Mouse (Mus musculus) lung, adult 2 months (tissue): ENCODE results near the gene Hemk1. TPM values are rescaled to one million over a fixed set of nuclear protein-coding genes. Genes with fewer than 3 reads are reported as not detected.

Experiments used
- DNase-seq: peaks from one replicate; pipeline ENCODE4 v3.0.0; 2022
- H3K4me1 ChIP-seq: fragments of 200-500 bp; 2 replicates; pipeline ENCODE4 v1.6.1; 2011; ENCODE audit warnings: low read length; ENCODE audit not compliant: control insufficient read depth, insufficient read depth
- H3K4me3 ChIP-seq: fragments of 200-500 bp; replicated peaks from 2 replicates; pipeline ENCODE3; 2011; ENCODE audit warnings: low read depth, mild to moderate bottlenecking, control low read depth, low read length; ENCODE audit errors: extremely low read depth
- CTCF ChIP-seq: fragments of 200-500 bp; IDR thresholded peaks from 2 replicates; pipeline ENCODE4 v1.5.1; 2011; ENCODE audit warnings: mild to moderate bottlenecking, low read length, control low read depth; ENCODE audit not compliant: insufficient read depth
- POLR2A ChIP-seq: fragments of 200-500 bp; IDR thresholded peaks from 2 replicates; pipeline ENCODE4 v1.6.1; 2011; ENCODE audit warnings: low read depth, mild to moderate bottlenecking, control low read depth, low read length, borderline replicate concordance; ENCODE audit errors: extremely low read depth
- WGBS: fragments of 180-500 bp; shearing (Covaris S2); methylation state at CpG from one replicate; pipeline ENCODE4 v1.1.7; 2018; 5-methylcytosine and 5-hydroxymethylcytosine counted together
- polyA plus RNA-seq: library from polyadenylated mRNA; depleted of rRNA; stranded (reverse); fragments of >200 nt; gene quantifications from 2 replicates; pipeline ENCODE4 v1.2.3, GENCODE M21; 2012

Hemk1 gene
- polyA plus RNA-seq, 1 experiment, result 21.0 TPM

DNA sequence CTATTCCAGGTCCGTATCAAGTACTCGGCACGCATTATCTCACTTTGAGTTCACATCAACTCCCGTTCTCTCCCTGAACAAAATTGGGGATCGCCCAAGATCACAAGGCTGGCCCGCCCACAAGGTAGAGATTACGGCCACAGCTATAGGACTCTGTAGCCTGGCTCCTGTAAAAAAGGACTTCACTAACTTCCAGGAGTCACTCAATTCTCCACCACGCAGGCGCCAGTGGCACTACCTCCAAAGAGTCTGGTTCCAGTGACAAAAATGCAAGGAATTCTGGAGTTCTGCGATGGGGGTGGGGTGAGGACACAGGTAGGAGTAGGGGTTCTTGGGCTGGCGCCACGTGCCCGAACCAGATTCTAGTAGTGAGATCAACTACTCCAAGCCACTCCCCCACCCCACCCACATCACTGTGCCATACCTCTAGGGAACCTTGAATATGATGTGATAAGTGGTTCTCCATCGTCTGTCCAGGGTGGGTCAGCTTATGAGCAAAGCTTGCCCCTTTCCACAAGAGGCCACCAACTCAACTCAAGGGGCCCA lies 50.0 kb downstream of the Hemk1 start:
- TF ChIP-seq CTCF, result no peak
- TF ChIP-seq POLR2A, result no peak
- DNase-seq, result no peak
- WGBS, result 77% methylated on average over 14 of the region's 14 CpGs
- Histone ChIP-seq H3K4me1 (peaks cover 5% of the 10 kb centered on the region; the same call in 1 of the 2 replicates), H3K4me3 (no peak overlapping the region)

GRCm38 (mm10) chr9:107287294-107287693 lies 50.9 kb downstream of the Hemk1 start:
- DNase-seq, result no peak
- H3K4me1 ChIP-seq, result peaks cover 5% of the 10 kb centered on the region; the same call in 1 of the 2 replicates
- TF ChIP-seq POLR2A (no peak), CTCF (no peak)
- WGBS, result 42% methylated on average over 2 of the region's 2 CpGs
- no peak overlapping the region for H3K4me3 ChIP-seq

DNA sequence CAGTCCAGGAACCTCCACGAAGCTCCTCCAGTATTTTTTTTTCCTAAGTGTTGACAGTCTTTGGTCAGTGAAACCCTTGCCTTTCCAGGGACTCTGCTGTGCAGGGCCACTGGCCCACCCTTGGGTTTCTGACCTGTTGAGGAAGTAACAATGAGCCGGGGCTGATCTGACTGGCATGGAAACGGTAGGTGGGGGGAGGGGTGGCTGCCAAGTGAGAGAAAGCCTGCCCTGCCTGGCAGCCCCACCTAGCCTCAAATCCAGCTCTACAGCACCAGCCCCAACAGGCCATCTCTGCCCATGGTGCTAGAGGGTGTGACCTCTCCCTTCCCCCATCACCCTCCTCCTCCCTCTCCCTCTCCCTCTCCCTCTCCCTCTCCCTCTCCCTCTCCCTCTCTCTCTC lies 53.1 kb downstream of the Hemk1 start:
- DNase-seq, result peak; percentile 39
- peaks cover 4% of the 10 kb centered on the region for H3K4me1 ChIP-seq
- no peak for TF ChIP-seq CTCF
- TF ChIP-seq POLR2A, result no peak
- 5% methylated on average over 3 of the region's 3 CpGs for WGBS
- no peak overlapping the region for H3K4me3 ChIP-seq

- DNase-seq, result no peak
- Histone ChIP-seq H3K4me3 (no peak overlapping the region), H3K4me1 (peaks cover 18% of the 10 kb centered on the region)
- 67% methylated on average over 9 of the region's 9 CpGs for WGBS
- TF ChIP-seq CTCF, result no peak
- no peak for TF ChIP-seq POLR2A
Observed at GRCm38 (mm10) chr9:107282951-107283350, 55.2 kb downstream of the Hemk1 start.

DNA sequence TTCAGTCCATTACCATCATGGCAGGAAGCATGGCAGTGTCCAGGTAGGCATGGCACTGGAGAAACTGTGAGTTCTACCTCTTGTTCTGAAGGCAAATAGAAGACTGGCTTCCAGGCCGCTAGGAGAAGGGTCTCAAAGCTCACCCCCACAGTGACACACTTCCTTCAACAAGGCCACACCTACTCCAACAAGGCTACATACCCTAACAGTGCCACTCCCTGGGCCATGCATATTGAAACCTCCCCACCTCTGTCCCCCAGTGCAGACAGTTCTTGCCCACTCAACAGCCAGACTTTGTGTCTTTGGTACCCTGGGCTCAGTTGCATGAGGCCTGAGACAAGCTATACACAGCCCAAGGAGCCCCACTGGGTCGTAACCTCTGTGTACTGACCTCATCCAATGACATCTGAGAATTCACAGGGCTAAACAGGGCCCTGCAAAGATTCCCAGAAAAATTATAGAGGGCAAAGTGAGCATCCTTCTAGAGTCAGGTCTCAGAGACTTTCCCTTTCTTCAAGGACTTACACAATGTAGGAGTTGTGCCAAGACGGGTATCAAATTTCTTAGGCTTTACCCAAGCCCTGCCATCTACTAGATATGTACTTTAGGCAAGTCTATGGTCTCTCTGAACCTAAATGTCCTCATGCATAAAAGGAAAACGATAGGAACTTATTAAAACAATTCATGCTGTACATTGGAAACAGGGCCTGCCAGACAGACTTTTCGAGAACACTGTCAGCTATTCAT lies 56.7 kb downstream of the Hemk1 start:
- 75% methylated on average over 5 of the region's 5 CpGs for WGBS
- TF ChIP-seq CTCF (no peak), POLR2A (no peak)
- H3K4me3 ChIP-seq, result no peak overlapping the region
- peaks cover 15% of the 10 kb centered on the region for H3K4me1 ChIP-seq
- no peak for DNase-seq

GRCm38 (mm10) chr9:107280322-107281027 lies 57.7 kb downstream of the Hemk1 start:
- TF ChIP-seq CTCF (no peak), POLR2A (no peak)
- Histone ChIP-seq H3K4me1 (peaks cover 15% of the 10 kb centered on the region), H3K4me3 (no peak overlapping the region)
- WGBS, result 46% methylated on average over 13 of the region's 13 CpGs
- DNase-seq, result no peak

- no peak for DNase-seq
- peak overlapping the region; percentile 28 for H3K4me3 ChIP-seq
Observed at GRCm38 (mm10) chr9:107279378-107280321, 58.5 kb downstream of the Hemk1 start.

GRCm38 (mm10) chr9:107278527-107279377 lies 59.4 kb downstream of the Hemk1 start:
- WGBS, result 44% methylated on average over 8 of the region's 8 CpGs
- no peak overlapping the region for H3K4me3 ChIP-seq
- no peak for DNase-seq
- peaks cover 15% of the 10 kb centered on the region for H3K4me1 ChIP-seq
- TF ChIP-seq POLR2A (no peak), CTCF (0 out of 2 replicates have a peak, but pooled peaks have one; percentile 16)

More at GRCm38 (mm10) chr9:107279378-107280321, 58.5 kb downstream of the Hemk1 start:
- H3K4me1 ChIP-seq, result peaks cover 15% of the 10 kb centered on the region
- TF ChIP-seq POLR2A (no peak), CTCF (no peak)
- WGBS, result 36% methylated on average over 16 of the region's 16 CpGs
